Mouse (Mus musculus): Measurements from ENCODE around the gene Lrmp. TPM values are rescaled to one million over a fixed set of nuclear protein-coding genes. Genes with fewer than 3 reads are reported as not detected.

Lrmp gene
- polyA plus RNA-seq (2012; rRNA removed), result 1.6 and 1.7 TPM in 2 replicates

DNA sequence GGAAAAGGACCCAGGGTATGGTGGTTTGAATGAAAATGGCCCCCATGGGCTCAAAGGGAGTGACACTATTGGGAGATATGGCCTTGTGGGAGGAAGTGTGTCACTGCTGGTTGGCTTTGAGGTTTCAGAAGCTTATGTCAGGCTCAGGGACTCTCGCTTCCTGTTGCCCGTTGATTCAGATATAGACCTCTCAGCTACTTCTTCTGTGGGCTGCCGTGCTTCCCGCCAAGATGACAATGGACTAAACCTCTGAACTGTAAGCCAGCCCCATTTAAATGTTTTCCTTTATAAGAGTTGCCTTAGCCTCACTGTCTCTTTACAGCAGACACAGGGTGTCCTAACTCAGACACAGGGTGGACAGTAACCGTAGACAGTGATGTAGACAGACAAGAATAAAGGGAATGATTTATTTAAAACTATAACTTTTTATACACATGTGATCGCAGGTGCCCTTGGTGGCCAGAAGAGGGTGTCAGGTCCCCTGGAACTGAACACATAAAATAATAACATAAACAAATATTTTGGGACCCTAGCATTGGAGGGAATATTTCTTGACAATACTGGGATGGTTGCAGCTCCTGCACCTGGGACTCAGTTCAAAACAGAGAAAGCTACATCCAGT, at the start of gene Lrmp:
Gene Lrmp, plus strand, starts transcription at position 178 of the 622 bp plus-strand sequence.

DNA sequence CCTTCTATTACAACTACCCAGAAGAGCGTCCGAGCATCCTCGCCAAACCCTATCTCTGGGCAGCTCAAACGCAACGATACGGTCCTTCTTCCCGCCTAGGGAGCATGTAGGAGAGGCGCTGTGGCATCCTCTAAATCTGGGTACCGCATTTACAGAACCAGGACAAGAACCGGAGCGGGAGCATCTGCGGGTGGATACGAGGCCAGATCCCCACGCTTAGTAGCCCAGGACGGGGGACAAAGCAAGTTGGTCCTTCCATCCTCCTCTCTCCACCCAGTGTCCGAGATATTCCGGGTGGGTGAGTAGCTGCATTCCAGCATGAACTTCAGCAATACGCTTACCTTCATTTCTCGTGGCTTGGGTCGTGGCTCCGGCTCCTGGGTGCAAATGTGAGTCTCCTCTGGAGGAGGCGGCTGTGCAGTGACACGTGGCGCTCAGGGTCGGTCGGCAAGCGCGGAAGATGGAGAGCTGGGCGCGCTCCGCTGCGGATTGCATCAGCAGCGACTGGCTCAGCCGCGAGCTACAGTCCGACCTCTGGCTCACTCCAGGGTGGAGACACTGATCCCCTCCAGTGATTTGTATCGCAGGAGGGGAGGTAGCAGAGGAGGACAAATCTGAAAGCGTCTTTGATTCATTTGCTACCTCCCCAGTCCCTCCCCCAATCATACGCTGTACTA, 39.8 kb upstream of the Lrmp start, which contains the start of gene Bcat1:
Gene Bcat1, minus strand, starts transcription at position 637 of the 677 bp plus-strand sequence.

DNA sequence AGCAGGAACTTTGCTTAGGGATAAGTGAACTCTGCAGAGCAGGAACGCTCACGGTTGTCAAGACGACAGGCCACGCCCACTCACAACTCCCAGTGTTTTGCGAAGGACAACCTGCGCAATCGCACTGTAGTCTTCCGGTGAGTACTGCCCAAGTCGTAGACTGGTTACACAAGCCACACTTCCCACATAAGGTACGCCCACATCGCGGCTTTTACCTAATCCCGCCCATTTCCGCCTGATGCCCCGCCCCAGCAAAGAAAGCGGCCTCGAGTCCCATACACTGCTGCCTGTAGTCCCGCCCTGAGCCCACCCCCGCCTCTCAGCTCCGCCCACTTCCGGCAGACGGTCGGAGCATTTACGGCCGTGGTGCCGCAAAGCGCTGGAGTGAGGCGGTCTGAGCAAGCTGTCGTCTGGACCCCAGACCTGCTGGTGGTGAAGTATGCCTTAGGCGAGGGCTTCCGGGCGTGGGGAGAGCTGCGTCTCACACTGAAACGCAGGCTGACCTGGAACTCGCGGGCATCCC, 95.4 kb downstream of the Lrmp start, which contains the start of the genes Casc1 and Etfrf1:
Gene Casc1, minus strand, starts transcription at position 190 of the 523 bp plus-strand sequence.
Gene Etfrf1, plus strand, starts transcription at position 319 of the 523 bp plus-strand sequence.

Other genes starting within 250 kb of the Lrmp start
- gene Bcat1, start 39.5 kb upstream of the Lrmp start, polyA plus RNA-seq (2012; rRNA removed), result 26.5 and 27.1 TPM in 2 replicates
- 1.6 and 1.7 TPM in 2 replicates for gene Casc1, start 95.4 kb downstream of the Lrmp start, polyA plus RNA-seq (2012; rRNA removed)
- gene Etfrf1, start 95.5 kb downstream of the Lrmp start, polyA plus RNA-seq (2012; rRNA removed), result 17.1 and 17.3 TPM in 2 replicates
- gene Kras, start 134.6 kb downstream of the Lrmp start, polyA plus RNA-seq (2012; rRNA removed), result 41.9 and 48.6 TPM in 2 replicates